In the genomic region with DNA sequence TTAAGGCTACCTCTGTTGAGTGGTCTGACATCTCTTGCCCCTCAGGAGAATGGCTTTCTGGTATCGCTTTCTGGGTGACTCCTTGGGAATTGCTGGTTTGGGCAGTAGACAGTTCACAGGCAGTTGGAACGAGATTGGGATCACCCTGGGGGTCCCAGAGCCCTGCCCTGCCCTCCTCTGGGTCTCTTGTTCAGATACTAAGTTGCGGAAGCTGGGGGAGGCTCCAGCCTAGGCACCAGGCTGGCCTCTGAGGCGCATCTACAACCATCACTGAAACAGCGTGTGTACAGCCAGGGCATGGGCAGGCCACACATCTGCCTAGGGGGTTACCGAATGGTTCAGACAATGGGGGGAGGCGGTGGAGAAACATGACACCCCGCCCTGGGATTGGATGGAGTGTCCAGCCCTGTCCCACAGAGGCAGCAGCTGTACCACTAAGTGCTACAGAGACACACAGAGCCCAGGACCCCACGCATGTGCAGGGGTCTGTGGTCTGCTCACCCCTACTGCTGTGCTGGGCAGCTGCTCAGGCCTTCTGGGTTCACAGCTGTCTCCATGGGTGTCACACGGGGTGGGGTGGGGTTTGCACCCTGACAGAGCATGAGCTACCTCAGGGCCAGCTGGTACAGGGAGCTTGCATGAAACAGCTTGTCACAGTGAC, we compare ENCODE assay signal across 11 mouse cellular contexts. TPM values are rescaled to one million over a fixed set of nuclear protein-coding genes. Genes with fewer than 3 reads are reported as not detected.
A peak's percentile ranks its signal among the peaks of the same experiment; 100 is the strongest.
DNase-seq lines count a peak whose midpoint lies in the region; ATAC-seq lines count a peak whose summit lies in the region.
"Had no signal": no experiment of that assay in that cellular context is flagged by ENCODE, and none has a peak within 500 bp of the region (broad histone marks: within the 10 kb centered on the region; RNA-seq: fewer than 3 reads in every experiment).

No protein-coding gene starts in this region.

- H3K36me3 ChIP-seq in kidney, embryonic 15.5 days: no peaks in the 10 kb centered on the region
- H3K36me3 ChIP-seq in forebrain, embryonic 12.5 days (replicated peaks): no peaks in the 10 kb centered on the region
- no peaks in the 10 kb centered on the region for H3K36me3 ChIP-seq in midbrain, embryonic 14.5 days (ENCODE audit: control insufficient read depth, insufficient read depth, low read length)

- H3K27me3 ChIP-seq in kidney, embryonic 15.5 days: peaks cover 74% of the 10 kb centered on the region
- H3K27me3 ChIP-seq in forebrain, embryonic 12.5 days: peaks cover 47% of the 10 kb centered on the region
- H3K27me3 ChIP-seq in midbrain, embryonic 14.5 days (ENCODE audit: control insufficient read depth, insufficient read depth, low read length): no peaks in the 10 kb centered on the region

- no peak overlapping the region for H3K27ac ChIP-seq in kidney, embryonic 15.5 days
- peak overlapping the region; percentile 75 for H3K27ac ChIP-seq in forebrain, embryonic 12.5 days
- peak overlapping the region; percentile 13; the same call in 1 of the 2 replicates for H3K27ac ChIP-seq in midbrain, embryonic 14.5 days (replicated peaks; ENCODE audit: low read depth, low read length)
- H3K27ac ChIP-seq: liver, embryonic 14.5 days had no signal

- peaks cover 69% of the 10 kb centered on the region for H3K4me1 ChIP-seq in kidney, embryonic 15.5 days
- peaks cover 87% of the 10 kb centered on the region for H3K4me1 ChIP-seq in forebrain, embryonic 12.5 days
- H3K4me1 ChIP-seq in midbrain, embryonic 14.5 days (ENCODE audit: control insufficient read depth, insufficient read depth, low read length): peaks cover 59% of the 10 kb centered on the region

- WGBS in kidney, embryonic 15.5 days: 16% methylated on average over 10 of the region's 10 CpGs
- 14% methylated on average over 10 of the region's 10 CpGs for WGBS in forebrain, embryonic 12.5 days
- WGBS in midbrain, embryonic 14.5 days: 17% methylated on average over 10 of the region's 10 CpGs

- no peak for DNase-seq in kidney, adult 9 months
- DNase-seq in cerebellum, adult 9-11 months: peak; percentile 70
- no peak for DNase-seq in midbrain, embryonic 14.5 days
- DNase-seq in ovary, postnatal 14 days (ENCODE audit: low spot score): no peak
- no peak for DNase-seq in urinary bladder, postnatal 25 days (ENCODE audit: low spot score)
- DNase-seq in liver: no peak
- DNase-seq: kidney, postnatal 25 days had no signal

- peak; percentile 79 for ATAC-seq in kidney, embryonic 15.5 days (replicated peaks; ENCODE audit: low FRiP score)
- ATAC-seq in forebrain, embryonic 12.5 days (ENCODE audit: low FRiP score): peak; percentile 31; the same call in 1 of the 2 replicates
- no peak for ATAC-seq in midbrain, embryonic 14.5 days (ENCODE audit: low FRiP score, low TSS enrichment)
- ATAC-seq: Patski had no signal

- no peak overlapping the region for H3K4me2 ChIP-seq in kidney, embryonic 15.5 days
- H3K4me2 ChIP-seq in forebrain, embryonic 12.5 days: no peak overlapping the region
- no peak overlapping the region for H3K4me2 ChIP-seq in midbrain, embryonic 14.5 days (ENCODE audit: low read length)

- H3K9ac ChIP-seq in kidney, embryonic 15.5 days: no peak overlapping the region
- H3K9ac ChIP-seq in forebrain, embryonic 12.5 days: peak overlapping the region; percentile 13; the same call in 1 of the 2 replicates
- H3K9ac ChIP-seq in midbrain, embryonic 14.5 days (replicated peaks; ENCODE audit: low read length): no peak overlapping the region
- H3K9ac ChIP-seq: liver, embryonic 14.5 days had no signal

- no peaks in the 10 kb centered on the region for H3K9me3 ChIP-seq in kidney, embryonic 15.5 days (replicated peaks)
- H3K9me3 ChIP-seq in forebrain, embryonic 12.5 days: no peaks in the 10 kb centered on the region
- no peaks in the 10 kb centered on the region for H3K9me3 ChIP-seq in midbrain, embryonic 14.5 days (ENCODE audit: control insufficient read depth, low read length)

- H3K4me3 ChIP-seq in kidney, embryonic 15.5 days (replicated peaks): no peak overlapping the region
- no peak overlapping the region for H3K4me3 ChIP-seq in forebrain, embryonic 12.5 days (replicated peaks)
- H3K4me3 ChIP-seq in midbrain, embryonic 14.5 days (replicated peaks; ENCODE audit: low read depth, low read length): no peak overlapping the region

RNA-seq across cellular contexts. Expression of a gene that starts 15.9 kb away (rescaled TPM):
- 1.0 and 1.2 TPM in 2 replicates for polyA plus RNA-seq in kidney, embryonic 15.5 days (2015; fragmentation: Nextera tagmentation; extraction: Ambion mirVana)
- polyA plus RNA-seq in forebrain, embryonic 12.5 days (2016; fragmentation: Nextera tagmentation; extraction: Ambion mirVana): 2.4 TPM in 2 replicates
- polyA plus RNA-seq in midbrain, embryonic 14.5 days (2014; fragmentation: Nextera tagmentation; extraction: Ambion mirVana): 9.8 and 10.1 TPM in 2 replicates

RNA-seq across cellular contexts. Expression of a gene that starts 50.9 kb away (rescaled TPM):
- polyA plus RNA-seq in kidney, embryonic 15.5 days (2015; fragmentation: Nextera tagmentation; extraction: Ambion mirVana): 250 and 269 TPM in 2 replicates
- 214 and 228 TPM in 2 replicates for polyA plus RNA-seq in forebrain, embryonic 12.5 days (2016; fragmentation: Nextera tagmentation; extraction: Ambion mirVana)
- polyA plus RNA-seq in midbrain, embryonic 14.5 days (2014; fragmentation: Nextera tagmentation; extraction: Ambion mirVana): 134 and 143 TPM in 2 replicates
